Mouse (Mus musculus): ENCODE measurements around the gene Akap12. TPM values are rescaled to one million over a fixed set of nuclear protein-coding genes. Genes with fewer than 3 reads are reported as not detected.

Akap12 gene
- 58.9 and 63.9 TPM in 2 replicates for polyA plus RNA-seq (2014; fragmentation: Nextera tagmentation; extraction: Ambion mirVana)

GRCm38 (mm10) chr10:4266041-4266930, at the start of gene Akap12:
Gene Akap12 (plus strand): TSS chr10:4266380.
- peak within 1 kb of the TSS; percentile 71 for H3K9ac ChIP-seq
- peak within 1 kb of the TSS; percentile 58; the same call in 1 of the 2 replicates for H3K27ac ChIP-seq (ENCODE audit: low read depth)
- no peaks in the 10 kb centered on the region for H3K27me3 ChIP-seq (ENCODE audit: insufficient read depth, low read length)
- H3K4me3 ChIP-seq (ENCODE audit: low read depth, low read length), result peak within 1 kb of the TSS; percentile 70
- DNase-seq (peak; percentile 64), ATAC-seq (ENCODE audit: insufficient read depth) (peak; percentile 75)
- peak within 1 kb of the TSS; percentile 95 for H3K4me2 ChIP-seq
- H3K4me1 ChIP-seq (ENCODE audit: insufficient read depth), result no peaks in the 10 kb centered on the region
- no peaks in the 10 kb centered on the region for H3K9me3 ChIP-seq (ENCODE audit: low read depth, low read length)
- WGBS, result under 1% methylated on average over 54 of the region's 54 CpGs
- TF ChIP-seq CTCF (IDR thresholded peaks at IDR 0.05; ENCODE audit: low read depth), result no peak
- H3K36me3 ChIP-seq (ENCODE audit: insufficient read depth), result no peaks in the 10 kb centered on the region

GRCm38 (mm10) chr10:4230563-4231359, 35.4 kb upstream of the Akap12 start:
- ATAC-seq (ENCODE audit: insufficient read depth), result no peak
- H3K27ac ChIP-seq (ENCODE audit: low read depth), result no peak overlapping the region
- 81% methylated on average over 17 of the region's 17 CpGs for WGBS
- H3K4me3 ChIP-seq (ENCODE audit: low read depth, low read length), result no peak overlapping the region
- no peaks in the 10 kb centered on the region for H3K36me3 ChIP-seq (ENCODE audit: insufficient read depth)
- H3K4me1 ChIP-seq (ENCODE audit: insufficient read depth), result no peaks in the 10 kb centered on the region
- TF ChIP-seq CTCF (IDR thresholded peaks at IDR 0.05; ENCODE audit: low read depth), result no peak
- no peak for DNase-seq
- no peaks in the 10 kb centered on the region for H3K9me3 ChIP-seq (ENCODE audit: low read depth, low read length)
- H3K9ac ChIP-seq, result no peak overlapping the region
- no peaks in the 10 kb centered on the region for H3K27me3 ChIP-seq (ENCODE audit: insufficient read depth, low read length)
- H3K4me2 ChIP-seq, result no peak overlapping the region

GRCm38 (mm10) chr10:4233102-4233501, 33.1 kb upstream of the Akap12 start:
- Histone ChIP-seq H3K9me3 (ENCODE audit: low read depth, low read length) (no peaks in the 10 kb centered on the region), H3K4me1 (ENCODE audit: insufficient read depth) (no peaks in the 10 kb centered on the region), H3K27me3 (ENCODE audit: insufficient read depth, low read length) (no peaks in the 10 kb centered on the region), H3K36me3 (ENCODE audit: insufficient read depth) (no peaks in the 10 kb centered on the region), H3K4me2 (no peak overlapping the region), H3K9ac (no peak overlapping the region), H3K4me3 (ENCODE audit: low read depth, low read length) (no peak overlapping the region), H3K27ac (ENCODE audit: low read depth) (no peak overlapping the region)
- ATAC-seq (ENCODE audit: insufficient read depth), result peak; percentile 47; the same call in 1 of the 2 replicates
- no peak for TF ChIP-seq CTCF (IDR thresholded peaks at IDR 0.05; ENCODE audit: low read depth)
- DNase-seq, result peak; percentile 74
- WGBS, result 12% methylated on average over 9 of the region's 9 CpGs

GRCm38 (mm10) chr10:4239794-4240574, 26.2 kb upstream of the Akap12 start:
- Histone ChIP-seq H3K9me3 (ENCODE audit: low read depth, low read length) (no peaks in the 10 kb centered on the region), H3K36me3 (ENCODE audit: insufficient read depth) (no peaks in the 10 kb centered on the region), H3K27me3 (ENCODE audit: insufficient read depth, low read length) (no peaks in the 10 kb centered on the region), H3K4me3 (ENCODE audit: low read depth, low read length) (no peak overlapping the region), H3K9ac (no peak overlapping the region), H3K27ac (ENCODE audit: low read depth) (peak overlapping the region; percentile 72; the same call in 1 of the 2 replicates), H3K4me1 (ENCODE audit: insufficient read depth) (no peaks in the 10 kb centered on the region), H3K4me2 (no peak overlapping the region)
- 40% methylated on average over 5 of the region's 5 CpGs for WGBS
- peak; percentile 92 for ATAC-seq (ENCODE audit: insufficient read depth)
- TF ChIP-seq CTCF (IDR thresholded peaks at IDR 0.05; ENCODE audit: low read depth), result no peak
- DNase-seq, result peak; percentile 85

- 0 out of 2 replicates have a peak, but pooled peaks have one; percentile 30 for ATAC-seq (ENCODE audit: insufficient read depth)
- 76% methylated on average over 16 of the region's 16 CpGs for WGBS
Observed at GRCm38 (mm10) chr10:4243591-4244300, 22.4 kb upstream of the Akap12 start.

GRCm38 (mm10) chr10:4245812-4246211, 20.4 kb upstream of the Akap12 start:
- Histone ChIP-seq H3K9ac (no peak overlapping the region), H3K27ac (ENCODE audit: low read depth) (no peak overlapping the region), H3K27me3 (ENCODE audit: insufficient read depth, low read length) (no peaks in the 10 kb centered on the region), H3K9me3 (ENCODE audit: low read depth, low read length) (no peaks in the 10 kb centered on the region), H3K4me2 (no peak overlapping the region), H3K36me3 (ENCODE audit: insufficient read depth) (no peaks in the 10 kb centered on the region), H3K4me1 (ENCODE audit: insufficient read depth) (no peaks in the 10 kb centered on the region), H3K4me3 (ENCODE audit: low read depth, low read length) (no peak overlapping the region)
- ATAC-seq (ENCODE audit: insufficient read depth) (0 out of 2 replicates have a peak, but pooled peaks have one; percentile 47), DNase-seq (peak; percentile 65)
- 48% methylated on average over 2 of the region's 2 CpGs for WGBS
- TF ChIP-seq CTCF (IDR thresholded peaks at IDR 0.05; ENCODE audit: low read depth), result no peak

More at GRCm38 (mm10) chr10:4243591-4244300, 22.4 kb upstream of the Akap12 start:
- no peak for TF ChIP-seq CTCF (IDR thresholded peaks at IDR 0.05; ENCODE audit: low read depth)
- Histone ChIP-seq H3K27me3 (ENCODE audit: insufficient read depth, low read length) (no peaks in the 10 kb centered on the region), H3K4me1 (ENCODE audit: insufficient read depth) (no peaks in the 10 kb centered on the region), H3K27ac (ENCODE audit: low read depth) (no peak overlapping the region), H3K36me3 (ENCODE audit: insufficient read depth) (no peaks in the 10 kb centered on the region), H3K9me3 (ENCODE audit: low read depth, low read length) (no peaks in the 10 kb centered on the region), H3K9ac (no peak overlapping the region), H3K4me2 (no peak overlapping the region), H3K4me3 (ENCODE audit: low read depth, low read length) (no peak overlapping the region)
- peak; percentile 72 for DNase-seq

All from lung, embryonic 14.5 days (tissue).